Mouse (Mus musculus): ENCODE results near the gene Urah.

DNA sequence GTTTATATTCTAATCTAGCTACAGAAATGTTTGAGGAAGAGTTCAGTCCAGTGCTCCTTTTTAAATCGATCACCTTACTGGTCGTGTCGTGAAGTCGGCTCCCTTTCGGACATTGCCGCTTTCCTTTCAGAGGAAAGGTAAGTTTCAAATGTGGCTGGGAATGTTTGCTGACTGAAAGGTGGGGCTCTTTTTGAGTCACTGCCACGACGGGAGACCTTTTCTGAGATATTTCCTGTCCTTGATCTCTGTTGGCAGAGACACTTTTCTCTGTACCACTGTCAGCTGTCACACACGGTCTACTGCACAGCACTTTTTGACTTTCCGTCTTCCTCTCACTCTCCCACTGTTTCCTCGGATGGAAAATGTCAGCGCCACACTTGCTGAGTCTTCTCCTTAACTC, 22.0 kb upstream of the Urah start:
- TF ChIP-seq CTCF (IDR thresholded peaks at IDR 0.05; ENCODE audit: low read depth) (no peak), EP300 (optimal IDR thresholded peaks at IDR 0.05) (no peak)
